Mouse (Mus musculus) ZHBTc4 (cell line): ENCODE measurements around the gene Gm10912.
"Not testable (repeated sequence)": the region's sequence is repeated elsewhere in the genome, so short reads cannot be mapped to it uniquely, and the experiment has no call there.

Experiments used
- DNase-seq: peaks from one replicate; pipeline ENCODE4 v3.0.0-alpha.2; 2011; ENCODE audit warnings: low read depth, low spot score

The Gm10912 gene

DNA sequence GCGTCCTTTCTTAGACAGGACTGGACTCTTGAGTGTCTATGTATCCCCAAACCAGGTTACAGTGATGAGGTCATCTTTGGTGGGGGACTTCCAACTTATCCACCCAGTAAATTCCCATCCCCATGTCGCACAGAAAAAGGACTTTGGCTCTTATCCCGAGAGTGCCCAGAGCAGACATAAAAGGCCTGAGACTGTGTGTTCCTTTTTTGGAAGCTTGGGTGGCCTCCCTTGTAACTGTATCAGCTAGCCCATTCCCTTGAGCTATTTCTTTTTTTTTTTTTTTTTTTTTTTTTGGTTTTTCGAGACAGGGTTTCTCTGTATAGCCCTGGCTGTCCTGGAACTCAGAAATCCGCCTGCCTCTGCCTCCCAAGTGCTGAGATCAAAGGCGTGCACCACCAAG is at the start of gene Gm10912:
Gm10912 (plus strand) TSS at position 301 of the 400 bp plus-strand sequence.
- not testable (repeated sequence) for DNase-seq

DNA sequence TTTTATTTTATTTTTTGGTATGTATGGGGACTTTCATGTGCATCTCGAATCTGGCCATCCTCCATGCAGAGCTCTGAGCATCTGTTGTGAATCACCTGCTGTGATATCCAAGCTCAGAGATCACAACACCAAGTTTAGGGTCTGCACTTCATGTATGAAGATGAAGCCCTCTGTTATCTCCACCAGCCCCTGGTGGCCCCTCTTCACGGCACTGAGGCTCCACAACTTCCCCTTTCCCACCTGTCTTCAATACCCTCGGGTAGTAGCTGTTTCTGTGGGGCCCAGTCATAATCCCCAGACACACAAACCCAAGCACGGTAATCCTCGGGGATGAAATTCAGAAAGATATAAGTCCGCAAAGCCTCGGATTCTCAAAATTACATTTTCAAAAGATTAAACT is 42.5 kb upstream of the Gm10912 start:
- DNase-seq: no peak

DNA sequence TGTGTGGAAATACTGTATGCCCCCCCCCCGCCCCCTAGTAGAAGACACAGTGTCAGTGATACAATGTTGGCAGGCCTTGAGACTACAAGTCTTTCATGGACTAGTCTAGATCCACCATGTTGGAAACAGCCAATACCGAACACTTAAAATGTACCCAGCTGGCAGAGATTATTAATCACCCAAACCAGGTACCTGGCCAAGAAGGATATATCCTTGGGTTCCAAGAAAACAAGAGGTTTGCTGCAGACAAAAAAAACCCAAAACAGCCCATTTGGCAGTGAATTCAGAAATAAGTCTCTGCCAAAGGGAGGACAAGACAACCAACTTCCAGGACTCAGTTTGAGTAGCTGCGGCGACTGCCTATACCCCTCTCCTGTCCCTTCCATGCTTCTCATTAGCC is 41.0 kb upstream of the Gm10912 start:
- no peak for DNase-seq

GRCm38 (mm10) chr2:104027458-104028138 is 38.0 kb upstream of the Gm10912 start, which contains the start of gene Fbxo3:
TSS of gene Fbxo3 (plus strand) at chr2:104027721.
- peak; percentile 91 for DNase-seq

GRCm38 (mm10) chr2:104028139-104028723 is 37.4 kb upstream of the Gm10912 start, which contains the start of gene 4931422A03Rik:
TSS of gene 4931422A03Rik (minus strand) at chr2:104028361.
- DNase-seq: peak; percentile 13

- DNase-seq: no peak
Observed at GRCm38 (mm10) chr2:104029074-104029473, 36.6 kb upstream of the Gm10912 start.

GRCm38 (mm10) chr2:104030381-104030780 is 35.2 kb upstream of the Gm10912 start:
- no peak for DNase-seq

GRCm38 (mm10) chr2:104032056-104032455 is 33.6 kb upstream of the Gm10912 start:
- peak; percentile 78 for DNase-seq

- peak; percentile 78 for DNase-seq
Observed at GRCm38 (mm10) chr2:104034832-104035472, 30.7 kb upstream of the Gm10912 start.

DNA sequence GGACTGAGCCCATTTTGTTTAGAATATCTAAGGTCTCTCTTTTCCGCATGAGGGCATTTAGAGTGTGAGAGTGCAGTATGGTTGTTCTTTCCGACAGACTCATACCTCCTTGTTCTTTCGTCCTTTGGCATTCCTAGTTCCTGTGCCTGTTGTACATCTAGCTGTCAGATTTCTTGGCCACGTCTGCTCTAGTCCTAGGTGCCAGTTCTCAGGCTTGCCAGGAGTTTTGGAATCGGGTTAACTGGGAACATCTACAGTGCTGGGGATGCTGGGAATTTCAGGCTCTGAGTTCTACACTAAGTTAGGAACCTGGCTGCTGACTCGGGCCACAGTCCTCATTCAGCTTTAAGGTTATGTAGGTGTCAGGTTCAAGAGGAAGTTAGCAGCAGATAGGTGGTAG is 30.0 kb upstream of the Gm10912 start:
- no peak for DNase-seq

DNA sequence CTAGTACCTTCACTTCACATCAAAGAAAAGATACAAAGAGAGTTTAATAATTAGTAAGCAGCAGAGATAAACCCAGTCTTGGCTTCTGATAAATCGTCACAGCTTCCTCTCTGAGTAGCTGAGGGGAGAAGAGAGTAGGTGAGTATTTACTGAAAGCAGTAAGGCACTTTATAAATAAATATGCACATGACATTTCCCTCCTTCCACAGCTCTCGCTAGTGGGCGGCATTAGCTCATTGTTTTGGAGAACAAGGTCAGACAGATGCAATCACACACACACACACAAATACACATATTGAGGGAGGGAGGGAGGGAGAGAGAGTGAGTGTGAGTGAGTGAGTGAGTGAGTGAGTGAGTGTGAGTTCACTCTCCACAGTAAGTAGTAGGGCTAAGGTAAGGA is 29.3 kb upstream of the Gm10912 start:
- no peak for DNase-seq

- DNase-seq: no peak
Observed at GRCm38 (mm10) chr2:104038236-104038635, 27.4 kb upstream of the Gm10912 start.

DNA sequence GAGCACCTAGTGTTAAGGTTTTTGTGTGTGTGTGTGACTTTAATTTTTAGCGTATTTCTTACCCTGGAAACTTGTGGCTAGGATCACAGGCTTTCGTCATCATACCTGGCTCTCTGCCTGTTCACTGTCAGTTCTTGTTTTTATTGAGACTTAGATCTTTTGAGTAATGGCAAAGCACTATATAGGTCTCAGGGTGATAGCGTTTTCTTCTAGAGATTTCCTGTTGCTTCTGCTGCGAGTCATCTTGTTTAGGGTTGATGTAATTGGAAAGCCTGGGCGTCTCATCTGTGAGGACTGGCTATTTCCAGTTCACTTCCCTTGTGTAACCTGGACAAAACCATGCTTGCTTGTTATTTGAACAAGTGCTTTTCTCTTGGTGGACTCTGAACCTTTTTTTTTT is 24.0 kb upstream of the Gm10912 start:
- DNase-seq: no peak

DNA sequence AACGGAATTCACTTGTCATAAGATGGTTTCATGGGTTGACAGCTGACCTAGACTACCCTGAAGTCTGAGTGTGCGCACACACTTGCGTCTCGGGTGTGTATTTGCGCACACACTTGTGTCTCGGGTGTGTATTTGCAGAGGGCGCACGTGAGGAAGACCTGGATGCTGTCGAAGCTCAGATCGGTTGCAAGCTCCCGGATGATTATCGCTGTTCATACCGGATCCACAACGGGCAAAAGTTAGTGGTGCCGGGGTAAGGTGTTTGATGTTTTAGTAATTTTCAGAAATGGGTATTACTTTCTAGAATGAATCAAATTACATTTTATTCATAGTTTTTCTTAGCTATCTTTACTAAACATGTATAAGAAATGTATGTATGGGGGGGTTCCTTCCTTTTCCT is 22.9 kb upstream of the Gm10912 start:
- no peak for DNase-seq

DNA sequence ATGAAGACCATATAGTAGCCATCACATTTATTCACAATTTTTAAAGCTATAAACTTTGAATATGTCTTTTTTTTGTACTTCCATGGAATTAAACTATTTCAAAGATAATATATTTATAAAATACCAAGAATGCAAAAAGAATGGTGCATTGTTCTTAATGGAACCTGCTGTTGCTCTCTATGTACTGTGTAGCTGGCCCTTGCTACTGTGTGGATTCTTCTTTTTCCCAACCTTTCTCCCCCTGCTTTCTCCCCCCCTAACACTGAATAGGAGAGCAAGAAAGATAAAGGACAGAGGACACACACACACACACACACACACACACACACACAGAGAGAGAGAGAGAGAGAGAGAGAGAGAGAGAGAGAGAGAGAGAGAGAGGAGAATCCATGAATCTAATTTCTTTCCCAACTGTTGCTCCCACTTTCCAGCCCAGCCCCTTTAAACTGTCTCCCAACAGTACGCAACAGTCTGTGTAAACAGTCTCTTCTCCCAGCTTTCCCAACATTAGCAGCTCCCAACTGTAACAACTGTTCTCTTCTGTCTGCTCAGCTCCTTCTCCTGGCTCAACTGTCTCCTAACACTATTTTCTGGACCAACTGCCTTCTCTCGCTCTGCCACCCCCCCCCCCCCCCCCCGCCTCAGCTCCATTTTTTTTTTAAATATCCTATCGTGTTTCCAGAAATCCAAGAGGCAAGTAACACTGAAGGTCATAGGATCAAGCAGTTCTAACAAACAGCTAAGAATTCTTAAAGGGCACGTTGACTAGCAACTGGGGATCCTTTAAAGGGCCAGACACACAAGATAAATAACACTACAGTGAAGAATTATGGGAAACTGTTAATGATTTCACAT is 21.8 kb upstream of the Gm10912 start:
- DNase-seq: no peak

DNA sequence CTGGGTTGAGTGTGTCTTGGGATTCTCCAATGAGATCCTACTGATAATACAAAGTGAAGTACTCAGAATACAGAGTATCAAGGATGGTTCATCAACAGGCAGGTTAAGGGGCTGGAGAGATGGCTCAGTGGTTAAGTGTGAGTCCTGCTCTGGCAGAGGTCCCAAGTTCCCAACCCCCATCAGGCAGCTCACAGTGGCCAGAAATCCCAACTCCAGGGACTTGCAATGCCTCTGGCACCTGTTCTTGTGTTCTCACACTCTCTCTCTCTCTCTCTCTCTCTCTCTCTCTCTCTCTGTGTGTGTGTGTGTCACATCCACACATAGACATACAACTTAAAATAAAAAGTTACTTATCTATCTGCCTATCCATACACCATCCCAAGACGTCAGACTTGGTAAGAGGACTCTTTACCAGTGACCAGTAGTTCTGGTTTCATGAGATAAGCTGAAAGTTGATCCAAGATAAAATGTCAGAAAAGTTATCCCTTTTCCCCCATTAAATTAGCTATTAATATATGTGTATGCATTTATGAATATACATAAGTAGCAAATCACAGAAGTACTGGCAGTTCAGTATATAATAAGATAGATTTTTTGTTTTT is 21.0 kb upstream of the Gm10912 start:
- no peak for DNase-seq

- no peak for DNase-seq
Observed at GRCm38 (mm10) chr2:104058381-104058780, 7.2 kb upstream of the Gm10912 start.

GRCm38 (mm10) chr2:104058954-104059353 is 6.7 kb upstream of the Gm10912 start:
- DNase-seq: no peak

DNA sequence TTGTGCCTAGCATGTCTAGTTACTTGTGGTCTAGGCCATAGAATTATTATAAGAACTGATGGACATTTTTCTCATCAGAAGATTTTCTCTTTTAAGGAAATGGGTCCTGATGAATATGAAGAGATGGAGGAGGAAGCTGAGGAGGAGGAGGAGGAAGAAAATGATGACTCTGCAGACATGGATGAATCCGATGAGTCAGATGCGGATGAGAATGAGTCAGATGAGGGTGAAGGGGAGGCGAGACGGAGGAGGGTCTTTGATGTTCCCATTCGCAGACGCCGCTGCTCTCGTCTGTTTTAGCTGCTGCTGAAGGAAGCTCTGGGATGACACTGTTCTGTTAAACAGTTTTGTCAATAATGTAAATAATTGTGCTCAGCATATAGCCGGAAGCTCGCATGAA is 5.8 kb upstream of the Gm10912 start:
- DNase-seq: no peak

- no peak for DNase-seq
Observed at GRCm38 (mm10) chr2:104060996-104061395, 4.6 kb upstream of the Gm10912 start.

GRCm38 (mm10) chr2:104062665-104063064 is 3.0 kb upstream of the Gm10912 start:
- DNase-seq: no peak

DNA sequence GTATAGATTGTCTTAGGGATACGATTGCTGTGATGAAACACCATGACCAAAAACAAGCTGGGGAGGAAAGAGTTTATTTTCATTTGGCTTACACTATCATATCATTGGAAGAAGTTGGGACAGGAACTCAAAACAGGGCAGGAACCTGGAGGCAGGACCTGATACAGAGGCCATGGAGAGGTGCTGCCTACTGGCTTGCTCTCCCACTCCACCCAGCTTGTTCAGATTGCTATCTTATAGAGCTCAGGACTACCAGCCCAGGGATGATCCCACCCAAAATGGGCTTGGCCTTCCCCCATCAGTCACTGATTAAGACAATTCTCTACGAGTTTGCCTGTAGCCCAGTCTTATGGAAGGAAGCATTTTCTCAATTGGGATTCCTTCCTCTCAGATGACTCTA is 1.5 kb upstream of the Gm10912 start:
- no peak for DNase-seq
